Mouse (Mus musculus) forebrain, embryonic 16.5 days (tissue): ENCODE data around the gene Phactr1. TPM values are rescaled to one million over a fixed set of nuclear protein-coding genes. Genes with fewer than 3 reads are reported as not detected.

Source experiments
- ATAC-seq: fragments of 200-750 bp; cut with Nextera tagmentation; 2 replicates; pipeline ENCODE4 v1.8.0; 2017; ENCODE audit warnings: mild to moderate bottlenecking, moderate library complexity
- H3K27ac ChIP-seq: fragments of 300-500 bp; sonication (generic); 2 replicates; pipeline ENCODE4 v1.5.1; 2014; ENCODE audit warnings: low read length, control low read depth
- H3K27me3 ChIP-seq: fragments of 300-500 bp; sonication (generic); replicated peaks from 2 replicates; pipeline ENCODE4 v1.6.1; 2014; ENCODE audit warnings: low read length; ENCODE audit not compliant: control insufficient read depth, insufficient read depth
- H3K36me3 ChIP-seq: fragments of 300-500 bp; sonication (generic); 2 replicates; pipeline ENCODE4 v1.6.1; 2014; ENCODE audit not compliant: control insufficient read depth, insufficient read depth
- H3K4me1 ChIP-seq: fragments of 300-500 bp; sonication (generic); replicated peaks from 2 replicates; pipeline ENCODE4 v1.6.1; 2014; ENCODE audit warnings: low read length; ENCODE audit not compliant: control insufficient read depth, insufficient read depth
- H3K4me2 ChIP-seq: fragments of 300-500 bp; sonication (generic); 2 replicates; pipeline ENCODE4 v1.6.1; 2014; ENCODE audit warnings: mild to moderate bottlenecking, low read length, control low read depth
- H3K4me3 ChIP-seq: fragments of 300-500 bp; sonication (generic); replicated peaks from 2 replicates; pipeline ENCODE4 v1.5.1; 2014; ENCODE audit warnings: mild to moderate bottlenecking, low read length, control low read depth
- H3K9ac ChIP-seq: fragments of 300-500 bp; sonication (generic); replicated peaks from 2 replicates; pipeline ENCODE4 v1.6.1; 2014; ENCODE audit warnings: low read depth, low read length, control low read depth
- H3K9me3 ChIP-seq: fragments of 300-500 bp; sonication (generic); 2 replicates; pipeline ENCODE4 v1.6.1; 2016; ENCODE audit warnings: low read length; ENCODE audit not compliant: control insufficient read depth
- WGBS: fragments of 180-500 bp; shearing (Covaris S2); extraction: QIAGEN DNeasy Blood & Tissue Kit; methylation state at CpG from one replicate; pipeline ENCODE4 v1.1.7; 2014; 5-methylcytosine and 5-hydroxymethylcytosine counted together
- polyA plus RNA-seq: library from polyadenylated mRNA; unstranded; fragments of >200 nt; fragmentation: Nextera tagmentation; extraction: Ambion mirVana; gene quantifications from 2 replicates; pipeline ENCODE4 v1.2.1, GENCODE M21; 2015

Phactr1 gene
- polyA plus RNA-seq, 1 experiment from 2014 or later, result 82.7 TPM

DNA sequence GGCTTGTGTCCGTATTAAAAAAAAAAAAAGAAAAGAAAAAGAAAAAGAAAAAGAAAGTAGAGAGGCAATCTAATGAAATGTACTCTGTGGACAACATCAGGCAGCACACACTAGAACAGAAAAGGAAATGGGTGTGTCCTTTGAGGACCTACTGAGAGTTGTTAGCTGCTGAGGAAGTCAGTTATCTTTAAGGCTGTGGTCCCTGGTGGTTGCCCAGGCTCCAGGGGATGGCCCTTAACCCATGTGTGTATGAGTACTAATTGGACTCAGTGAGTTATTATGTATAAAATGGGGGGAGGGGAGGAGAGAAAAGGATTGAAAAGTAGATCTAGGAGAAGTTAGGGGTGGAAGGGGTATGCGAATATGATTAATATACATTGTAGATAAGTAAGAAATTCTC is 278.4 kb downstream of the Phactr1 start:
- 95% methylated on average over 2 of the region's 2 CpGs for WGBS
- Histone ChIP-seq H3K36me3 (no peaks in the 10 kb centered on the region), H3K9ac (no peak overlapping the region), H3K4me2 (no peak overlapping the region), H3K4me1 (0 out of 2 replicates have a peak, but pooled peaks cover 4% of the 10 kb centered on the region), H3K27me3 (no peaks in the 10 kb centered on the region), H3K4me3 (no peak overlapping the region), H3K9me3 (no peaks in the 10 kb centered on the region), H3K27ac (no peak overlapping the region)
- ATAC-seq, result no peak

DNA sequence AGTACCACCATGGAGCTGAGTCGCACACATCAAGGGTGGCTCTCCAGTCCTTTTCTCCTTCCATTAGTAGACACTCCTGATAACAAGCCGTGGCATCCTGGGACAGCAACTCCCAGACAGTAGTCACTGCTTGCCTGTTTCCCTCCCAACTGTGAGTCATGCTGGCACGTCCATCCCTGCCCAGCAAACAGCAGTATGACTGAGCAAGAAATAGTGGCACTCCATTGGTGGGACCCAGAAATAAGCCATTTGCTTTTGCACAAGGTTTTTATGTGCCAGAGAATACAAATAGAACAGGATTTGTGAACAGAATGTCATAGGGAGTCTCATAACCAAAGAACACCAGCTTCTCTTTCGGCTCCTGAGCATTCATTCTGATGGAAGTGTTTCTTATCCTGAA is 281.1 kb downstream of the Phactr1 start:
- Histone ChIP-seq H3K9ac (no peak overlapping the region), H3K27ac (no peak overlapping the region), H3K36me3 (no peaks in the 10 kb centered on the region), H3K4me3 (no peak overlapping the region), H3K4me1 (0 out of 2 replicates have a peak, but pooled peaks cover 4% of the 10 kb centered on the region), H3K4me2 (no peak overlapping the region), H3K27me3 (no peaks in the 10 kb centered on the region), H3K9me3 (no peaks in the 10 kb centered on the region)
- 89% methylated on average over 4 of the region's 4 CpGs for WGBS
- no peak for ATAC-seq

GRCm38 (mm10) chr13:42968537-42968936 is 288.1 kb downstream of the Phactr1 start:
- no peaks in the 10 kb centered on the region for H3K36me3 ChIP-seq
- H3K4me1 ChIP-seq, result no peaks in the 10 kb centered on the region
- ATAC-seq, result no peak
- H3K4me2 ChIP-seq, result no peak overlapping the region
- 83% methylated on average over 4 of the region's 4 CpGs for WGBS
- H3K9ac ChIP-seq, result no peak overlapping the region
- no peak overlapping the region for H3K4me3 ChIP-seq
- H3K27ac ChIP-seq, result no peak overlapping the region
- H3K27me3 ChIP-seq, result no peaks in the 10 kb centered on the region
- no peaks in the 10 kb centered on the region for H3K9me3 ChIP-seq

GRCm38 (mm10) chr13:42973561-42973960 is 293.1 kb downstream of the Phactr1 start:
- 82% methylated on average over 3 of the region's 3 CpGs for WGBS
- Histone ChIP-seq H3K4me2 (no peak overlapping the region), H3K27ac (no peak overlapping the region), H3K36me3 (no peaks in the 10 kb centered on the region), H3K4me3 (no peak overlapping the region), H3K9ac (no peak overlapping the region), H3K9me3 (no peaks in the 10 kb centered on the region), H3K4me1 (peaks cover 7% of the 10 kb centered on the region), H3K27me3 (no peaks in the 10 kb centered on the region)
- no peak for ATAC-seq

DNA sequence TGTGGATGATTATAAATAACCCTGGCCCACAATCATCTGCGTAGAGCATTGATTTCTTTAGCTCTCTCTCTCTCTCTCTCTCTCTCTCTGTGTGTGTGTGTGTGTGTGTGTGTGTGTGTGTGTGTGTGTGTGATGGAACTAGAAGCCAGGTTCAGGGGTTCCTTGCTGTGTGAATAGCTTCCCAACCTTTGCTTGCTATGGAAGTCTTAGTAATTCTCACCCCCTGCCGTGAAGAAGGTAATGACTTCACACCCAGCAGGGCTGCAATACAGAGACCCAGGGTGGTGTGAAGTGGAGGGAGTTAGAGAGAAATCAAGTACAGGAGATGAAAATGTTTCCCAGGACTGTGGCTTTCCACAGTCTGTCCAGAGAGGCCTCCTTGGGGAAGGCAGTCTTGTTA is 293.5 kb downstream of the Phactr1 start:
- Histone ChIP-seq H3K9me3 (no peaks in the 10 kb centered on the region), H3K36me3 (no peaks in the 10 kb centered on the region), H3K27me3 (no peaks in the 10 kb centered on the region), H3K4me1 (peaks cover 7% of the 10 kb centered on the region), H3K27ac (no peak overlapping the region), H3K9ac (no peak overlapping the region), H3K4me2 (no peak overlapping the region), H3K4me3 (no peak overlapping the region)
- WGBS, result 73% methylated on average over 2 of the region's 2 CpGs
- ATAC-seq, result no peak

DNA sequence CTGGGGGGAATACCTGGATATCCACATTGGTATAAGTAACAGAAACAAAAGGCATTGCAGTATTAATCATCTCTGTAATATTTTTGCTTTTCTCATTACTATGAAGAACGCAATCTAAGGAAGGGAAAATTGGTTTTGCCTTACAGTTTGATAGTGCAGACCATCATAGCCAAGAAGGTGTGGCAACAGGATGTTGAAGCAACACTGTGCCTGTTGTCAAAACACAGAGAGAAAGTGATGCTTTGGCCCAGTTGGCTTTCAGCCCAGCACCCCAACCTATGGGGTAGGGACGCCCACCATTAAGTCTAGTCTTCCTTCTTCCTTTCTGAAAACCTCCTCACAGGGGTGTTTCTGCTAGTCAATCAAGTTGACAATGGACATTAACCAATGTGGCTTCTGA is 294.1 kb downstream of the Phactr1 start:
- Histone ChIP-seq H3K36me3 (no peaks in the 10 kb centered on the region), H3K9me3 (no peaks in the 10 kb centered on the region), H3K4me3 (no peak overlapping the region), H3K4me2 (no peak overlapping the region), H3K27ac (no peak overlapping the region), H3K27me3 (no peaks in the 10 kb centered on the region), H3K9ac (no peak overlapping the region), H3K4me1 (peaks cover 7% of the 10 kb centered on the region)
- 85% methylated on average over 2 of the region's 2 CpGs for WGBS
- no peak for ATAC-seq

DNA sequence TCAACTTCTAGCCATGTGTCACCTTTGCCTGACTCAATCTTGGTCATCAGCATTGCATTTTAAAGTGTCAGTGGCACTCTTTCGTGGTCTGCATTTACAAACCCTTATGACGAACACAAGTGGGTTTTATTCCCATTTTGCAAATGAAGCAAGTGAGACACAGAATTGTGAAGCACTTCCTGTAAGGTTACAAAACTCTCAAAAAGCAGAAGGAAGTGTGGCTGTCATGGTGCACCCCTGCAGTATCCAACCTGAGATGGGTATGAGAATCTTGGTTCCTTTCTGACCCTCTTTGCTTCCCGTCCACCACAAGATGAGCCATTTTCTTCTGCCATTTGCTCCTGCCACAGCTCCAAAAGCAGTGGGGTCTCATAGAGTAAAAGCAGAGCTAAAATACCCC is 295.7 kb downstream of the Phactr1 start:
- Histone ChIP-seq H3K36me3 (no peaks in the 10 kb centered on the region), H3K27ac (no peak overlapping the region), H3K4me2 (no peak overlapping the region), H3K9ac (no peak overlapping the region), H3K4me3 (no peak overlapping the region), H3K4me1 (peaks cover 7% of the 10 kb centered on the region), H3K9me3 (no peaks in the 10 kb centered on the region), H3K27me3 (no peaks in the 10 kb centered on the region)
- no peak for ATAC-seq
- WGBS, result 89% methylated on average over 3 of the region's 3 CpGs

GRCm38 (mm10) chr13:42976967-42977366 is 296.5 kb downstream of the Phactr1 start:
- Histone ChIP-seq H3K27ac (no peak overlapping the region), H3K36me3 (no peaks in the 10 kb centered on the region), H3K9ac (no peak overlapping the region), H3K27me3 (no peaks in the 10 kb centered on the region), H3K9me3 (no peaks in the 10 kb centered on the region), H3K4me1 (peaks cover 7% of the 10 kb centered on the region), H3K4me2 (no peak overlapping the region), H3K4me3 (no peak overlapping the region)
- peak; percentile 55; the same call in 1 of the 2 replicates for ATAC-seq
- WGBS, result 27% methylated on average over 5 of the region's 5 CpGs

DNA sequence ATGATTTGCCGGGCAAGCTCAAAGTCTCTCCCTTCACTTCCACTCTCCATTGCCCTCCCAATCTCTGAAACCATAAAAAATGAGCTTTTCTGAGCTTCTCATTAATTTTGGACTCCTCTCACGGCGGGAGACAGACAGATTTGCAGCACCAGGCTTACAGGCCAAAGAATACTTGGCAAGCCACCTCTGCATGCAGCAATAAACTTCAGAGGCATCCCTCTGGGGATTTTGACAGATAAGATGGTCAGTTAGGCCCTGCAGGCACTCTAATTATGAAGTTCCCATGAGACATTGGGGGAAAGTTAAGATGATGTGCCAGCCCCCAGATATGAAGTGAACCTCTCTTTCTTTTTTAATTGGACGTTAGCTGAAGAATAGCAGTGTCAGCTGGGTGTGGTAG is 300.2 kb downstream of the Phactr1 start:
- Histone ChIP-seq H3K9me3 (no peaks in the 10 kb centered on the region), H3K4me1 (peaks cover 3% of the 10 kb centered on the region; the same call in 1 of the 2 replicates), H3K27me3 (no peaks in the 10 kb centered on the region), H3K27ac (no peak overlapping the region), H3K4me2 (no peak overlapping the region), H3K4me3 (no peak overlapping the region), H3K36me3 (no peaks in the 10 kb centered on the region), H3K9ac (no peak overlapping the region)
- ATAC-seq, result no peak
- 54% methylated on average over 4 of the region's 4 CpGs for WGBS

- Histone ChIP-seq H3K9ac (no peak overlapping the region), H3K27ac (no peak overlapping the region), H3K4me1 (peaks cover under 1% of the 10 kb centered on the region), H3K9me3 (no peaks in the 10 kb centered on the region), H3K4me3 (no peak overlapping the region), H3K4me2 (no peak overlapping the region), H3K27me3 (no peaks in the 10 kb centered on the region), H3K36me3 (no peaks in the 10 kb centered on the region)
- no peak for ATAC-seq
- WGBS, result 89% methylated on average over 9 of the region's 9 CpGs
Observed at GRCm38 (mm10) chr13:42982646-42983045, 302.2 kb downstream of the Phactr1 start.
